Mouse (Mus musculus) megakaryocyte, embryonic 14.5 days (primary cell): Measurements from ENCODE around the gene Gm20388.

Experiments used
- FLI1 ChIP-seq: IDR thresholded peaks from 2 replicates; pipeline ENCODE4 v1.6.1; 2012; ENCODE audit warnings: low read length, inconsistent platforms, mixed read lengths
- GATA1 ChIP-seq: IDR thresholded peaks from 3 replicates; pipeline ENCODE4 v1.6.1; 2012; ENCODE audit warnings: mixed read lengths, low read length, inconsistent platforms, borderline replicate concordance

DNA sequence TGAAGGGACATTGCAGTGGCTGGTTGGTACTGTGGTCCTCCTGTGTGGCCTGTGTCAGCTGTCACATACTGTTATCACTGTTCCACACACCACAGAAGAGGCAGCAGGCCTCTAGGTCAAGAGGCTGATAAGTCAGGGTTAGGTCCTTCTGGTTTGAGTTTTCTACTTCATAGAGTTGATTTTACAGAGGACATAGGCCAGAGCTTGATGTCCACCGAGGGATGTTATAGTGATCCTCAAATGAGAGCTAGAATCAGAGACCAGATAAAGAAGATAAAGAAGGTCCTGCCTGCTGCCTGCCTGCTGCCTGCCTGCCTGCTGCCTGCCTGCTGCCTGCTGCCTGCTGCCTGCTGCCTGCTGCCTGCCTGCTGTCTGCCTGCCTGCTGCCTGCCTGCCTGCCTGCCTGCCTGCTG is 7.5 kb downstream of the Gm20388 start:
- TF ChIP-seq FLI1 (no peak), GATA1 (no peak)
